In genomic region chr14:55713729-55714122, GRCm38 (mm10) we compare ENCODE assay signal across 9 mouse cellular contexts. TPM values are rescaled to one million over a fixed set of nuclear protein-coding genes. Genes with fewer than 3 reads are reported as not detected.
DNase-seq lines count a peak whose midpoint lies in the region; ATAC-seq and TF ChIP-seq lines count a peak whose summit lies in the region.
"Had no signal": no experiment of that assay in that cellular context is flagged by ENCODE, and none has a peak within 500 bp of the region (broad histone marks: within the 10 kb centered on the region; RNA-seq: fewer than 3 reads in every experiment).

Tgm1 (minus strand) TSS chr14:55713926.

- peak within 1 kb of the TSS; percentile 58; the same call in 1 of the 2 replicates for H3K9ac ChIP-seq in kidney, embryonic 16.5 days (replicated peaks; ENCODE audit: low read length)
- peak within 1 kb of the TSS; percentile 52; the same call in 1 of the 2 replicates for H3K9ac ChIP-seq in liver, embryonic 12.5 days

- no peaks in the 10 kb centered on the region for H3K9me3 ChIP-seq in erythroblast, embryonic 14.5 days (ENCODE audit: control insufficient read depth, low read length)
- no peaks in the 10 kb centered on the region for H3K9me3 ChIP-seq in kidney, embryonic 16.5 days (ENCODE audit: low read length)
- no peaks in the 10 kb centered on the region for H3K9me3 ChIP-seq in liver, embryonic 12.5 days (replicated peaks)

- H3K27ac ChIP-seq in kidney, embryonic 16.5 days (ENCODE audit: low read length) = 0 out of 2 replicates have a peak within 1 kb of the TSS, but pooled peaks have one; percentile 25
- H3K27ac ChIP-seq in bone marrow macrophage, adult 2 months (ENCODE audit: insufficient read depth, low read depth, low read length) = no peak within 1 kb of the TSS
- no peak within 1 kb of the TSS for H3K27ac ChIP-seq in liver, embryonic 12.5 days

- H3K4me2 ChIP-seq in kidney, embryonic 16.5 days (replicated peaks; ENCODE audit: low read depth, low read length) = peak within 1 kb of the TSS; percentile 53
- H3K4me2 ChIP-seq in liver, embryonic 12.5 days = peak within 1 kb of the TSS; percentile 67

- ATAC-seq in erythroblast, adult 5-6 weeks (replicated peaks; ENCODE audit: low FRiP score, poor library complexity, severe bottlenecking) = no peak
- no peak for ATAC-seq in kidney, embryonic 16.5 days (ENCODE audit: low FRiP score, low TSS enrichment)
- ATAC-seq in liver, embryonic 12.5 days = no peak
- ATAC-seq in frontal cortex, adult (ENCODE audit: low TSS enrichment) = no peak

- no peak for TF ChIP-seq CTCF in bone marrow macrophage, adult 2 months (IDR thresholded peaks at IDR 0.05; ENCODE audit: low read depth, low read length)

- TF ChIP-seq POLR2A in bone marrow macrophage, adult 2 months (IDR thresholded peaks at IDR 0.05; ENCODE audit: borderline replicate concordance, low read depth, low read length) = no peak

- peaks cover 9% of the 10 kb centered on the region for H3K27me3 ChIP-seq in erythroblast, embryonic 14.5 days (ENCODE audit: control insufficient read depth)
- H3K27me3 ChIP-seq in kidney, embryonic 16.5 days (ENCODE audit: insufficient read depth, low read length) = peaks cover 15% of the 10 kb centered on the region
- H3K27me3 ChIP-seq in liver, embryonic 12.5 days (replicated peaks) = peaks cover 21% of the 10 kb centered on the region

- peaks cover 21% of the 10 kb centered on the region for H3K36me3 ChIP-seq in erythroblast, embryonic 14.5 days (ENCODE audit: control insufficient read depth)
- H3K36me3 ChIP-seq in kidney, embryonic 16.5 days (ENCODE audit: insufficient read depth, low read length) = peaks cover 8% of the 10 kb centered on the region; the same call in 1 of the 2 replicates
- peaks cover 27% of the 10 kb centered on the region for H3K36me3 ChIP-seq in liver, embryonic 12.5 days

- no peak for DNase-seq in kidney, postnatal 10 days
- DNase-seq in left cerebral cortex, adult 11 months (ENCODE audit: low spot score) = no peak
- DNase-seq: cerebellum, adult 18-20 months had no signal

- H3K4me3 ChIP-seq in erythroblast, embryonic 14.5 days (replicated peaks) = peak within 1 kb of the TSS; percentile 25
- peak within 1 kb of the TSS; percentile 31 for H3K4me3 ChIP-seq in kidney, embryonic 16.5 days (ENCODE audit: low read length)
- peak within 1 kb of the TSS; percentile 25 for H3K4me3 ChIP-seq in bone marrow macrophage, adult 2 months (ENCODE audit: insufficient read depth, low read length)
- H3K4me3 ChIP-seq in liver, embryonic 12.5 days = peak within 1 kb of the TSS; percentile 36

- peaks cover 18% of the 10 kb centered on the region for H3K4me1 ChIP-seq in erythroblast, embryonic 14.5 days (ENCODE audit: control insufficient read depth)
- H3K4me1 ChIP-seq in kidney, embryonic 16.5 days (ENCODE audit: insufficient read depth, low read length) = peaks cover 6% of the 10 kb centered on the region; the same call in 1 of the 2 replicates
- H3K4me1 ChIP-seq in bone marrow macrophage, adult 2 months (ENCODE audit: control insufficient read depth, insufficient read depth, low read length) = peaks cover 11% of the 10 kb centered on the region
- peaks cover 42% of the 10 kb centered on the region for H3K4me1 ChIP-seq in liver, embryonic 12.5 days

- WGBS in kidney, embryonic 16.5 days = 25% methylated on average over 4 of the region's 4 CpGs
- WGBS in liver, embryonic 12.5 days (ENCODE audit: insufficient replicate concordance) = 22% methylated on average over 4 of the region's 4 CpGs

RNA-seq across cellular contexts. Expression of gene Tgm1, which starts in this region (rescaled TPM):
- polyA plus RNA-seq in erythroblast, embryonic 14.5 days (2012) = 0.03 and 0.05 TPM in 2 replicates
- total RNA-seq in erythroblast, adult 5-6 weeks (2015; ENCODE audit: low replicate concordance) = 0.96 TPM in 1 of 2 replicates, not detected in the other
- total RNA-seq in erythroblast, adult 5-6 weeks (2017; ENCODE audit: low replicate concordance) = 0.14 and 0.85 TPM in 2 replicates
- polyA plus RNA-seq in kidney, embryonic 16.5 days (2015; fragmentation: Nextera tagmentation; extraction: Ambion mirVana) = 2.9 and 3.0 TPM in 2 replicates
- polyA plus RNA-seq in bone marrow macrophage, adult 2 months (2012; ENCODE audit: insufficient read depth, insufficient read length, missing spikeins) = 0.59 and 1.1 TPM in 2 replicates
- 1.6 and 2.1 TPM in 2 replicates for polyA plus RNA-seq in liver, embryonic 12.5 days (2016; fragmentation: Nextera tagmentation; extraction: Ambion mirVana)
